Mouse (Mus musculus) neural tube, embryonic 15.5 days (tissue): ENCODE measurements at regions not wholly inside any gene's neighbourhood (a gene's known extent, or its start where the extent isn't known, plus 50 kb on each side); places are given as distances from the start of the nearest gene placed in this dataset.

Experiments used
- ATAC-seq: fragments of 200-750 bp; cut with Nextera tagmentation; 2 replicates; pipeline ENCODE4 v1.8.0; 2017; ENCODE audit warnings: mild to moderate bottlenecking, moderate TSS enrichment, moderate library complexity; ENCODE audit not compliant: low FRiP score
- H3K27ac ChIP-seq: fragments of 300-500 bp; sonication (generic); replicated peaks from 2 replicates; pipeline ENCODE4 v1.5.1; 2015; ENCODE audit warnings: mild to moderate bottlenecking, inconsistent platforms
- H3K27me3 ChIP-seq: fragments of 300-500 bp; sonication (generic); replicated peaks from 2 replicates; pipeline ENCODE4 v1.6.1; 2015; ENCODE audit warnings: inconsistent platforms
- H3K36me3 ChIP-seq: fragments of 300-500 bp; sonication (generic); 2 replicates; pipeline ENCODE4 v1.6.1; 2015; ENCODE audit warnings: inconsistent platforms
- H3K4me1 ChIP-seq: fragments of 300-500 bp; sonication (generic); 2 replicates; pipeline ENCODE4 v1.6.1; 2015; ENCODE audit warnings: inconsistent platforms
- H3K4me2 ChIP-seq: fragments of 300-500 bp; sonication (generic); 2 replicates; pipeline ENCODE4 v1.6.1; 2015; ENCODE audit warnings: inconsistent platforms, mild to moderate bottlenecking, moderate library complexity
- H3K4me3 ChIP-seq: fragments of 300-500 bp; sonication (generic); replicated peaks from 2 replicates; pipeline ENCODE4 v1.5.1; 2015; ENCODE audit warnings: mild to moderate bottlenecking, inconsistent platforms
- H3K9ac ChIP-seq: fragments of 300-500 bp; sonication (generic); replicated peaks from 2 replicates; pipeline ENCODE4 v1.6.1; 2015; ENCODE audit warnings: mild to moderate bottlenecking, inconsistent platforms
- H3K9me3 ChIP-seq: fragments of 300-500 bp; sonication (generic); replicated peaks from 2 replicates; pipeline ENCODE4 v1.6.1; 2016; ENCODE audit warnings: inconsistent platforms
- WGBS: fragments of 180-500 bp; shearing (Covaris S2); methylation state at CpG from one replicate; pipeline ENCODE4 v1.1.7; 2015; ENCODE audit warnings: mixed read lengths; 5-methylcytosine and 5-hydroxymethylcytosine counted together

DNA sequence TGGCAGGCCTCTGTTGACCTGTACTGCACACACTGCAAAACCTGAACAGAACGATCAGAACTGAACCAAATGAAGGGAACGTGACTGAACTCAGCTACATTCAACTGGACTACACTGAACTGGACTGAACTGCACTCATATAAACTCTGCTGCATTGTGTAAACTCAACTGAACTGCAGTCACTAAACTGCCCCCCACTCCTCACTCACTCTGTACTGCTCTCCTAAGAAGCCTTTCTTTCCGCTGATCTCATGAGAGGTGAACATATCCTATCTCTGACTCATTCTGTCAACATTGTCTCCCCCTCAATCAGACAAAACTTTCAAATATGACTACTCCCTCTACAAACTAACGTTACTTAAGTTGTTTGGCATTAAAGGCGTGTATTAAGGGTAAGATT lies 324.5 kb upstream of the Cdh9 start:
- Histone ChIP-seq H3K4me3 (no peak overlapping the region), H3K4me1 (no peaks in the 10 kb centered on the region), H3K4me2 (no peak overlapping the region), H3K36me3 (no peaks in the 10 kb centered on the region), H3K9ac (no peak overlapping the region), H3K27me3 (no peaks in the 10 kb centered on the region), H3K27ac (no peak overlapping the region), H3K9me3 (no peaks in the 10 kb centered on the region)
- ATAC-seq, result no peak
- WGBS, result 87% methylated on average over 5 of the region's 5 CpGs

DNA sequence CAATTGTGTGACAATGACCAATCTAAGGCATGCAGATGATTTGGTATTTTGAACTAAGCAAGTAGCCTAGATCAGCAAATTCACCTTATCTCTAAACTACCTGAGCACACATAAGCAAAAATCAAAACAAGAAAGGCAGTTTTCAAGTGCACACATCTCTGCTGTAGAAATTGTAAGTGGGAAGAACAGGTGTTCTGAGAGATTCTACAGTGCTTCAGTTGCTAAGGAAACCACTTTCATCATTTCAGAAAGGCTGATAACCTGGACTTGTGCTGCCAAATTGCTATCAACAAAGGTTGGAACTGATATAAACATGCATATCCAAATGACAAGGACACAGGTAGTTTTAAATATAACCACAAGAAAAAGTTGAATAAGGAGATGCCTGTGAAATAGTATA lies 322.4 kb upstream of the Cdh9 start:
- H3K4me2 ChIP-seq, result no peak overlapping the region
- no peaks in the 10 kb centered on the region for H3K9me3 ChIP-seq
- no peaks in the 10 kb centered on the region for H3K4me1 ChIP-seq
- H3K27me3 ChIP-seq, result no peaks in the 10 kb centered on the region
- H3K4me3 ChIP-seq, result no peak overlapping the region
- H3K9ac ChIP-seq, result no peak overlapping the region
- no peak for ATAC-seq
- H3K36me3 ChIP-seq, result no peaks in the 10 kb centered on the region
- H3K27ac ChIP-seq, result no peak overlapping the region

- WGBS, result 92% methylated on average over 1 of the region's 1 CpGs
- H3K4me1 ChIP-seq, result no peaks in the 10 kb centered on the region
- no peaks in the 10 kb centered on the region for H3K27me3 ChIP-seq
- no peak overlapping the region for H3K4me3 ChIP-seq
- no peak overlapping the region for H3K9ac ChIP-seq
- no peaks in the 10 kb centered on the region for H3K9me3 ChIP-seq
- no peaks in the 10 kb centered on the region for H3K36me3 ChIP-seq
- H3K27ac ChIP-seq, result no peak overlapping the region
- ATAC-seq, result no peak
- no peak overlapping the region for H3K4me2 ChIP-seq
Measured at GRCm38 (mm10) chr15:16411686-16412085, 316.9 kb upstream of the Cdh9 start.

GRCm38 (mm10) chr15:16417719-16418118 lies 310.8 kb upstream of the Cdh9 start:
- ATAC-seq, result no peak
- no peak overlapping the region for H3K27ac ChIP-seq
- H3K4me3 ChIP-seq, result no peak overlapping the region
- 75% methylated on average over 3 of the region's 3 CpGs for WGBS
- no peak overlapping the region for H3K4me2 ChIP-seq
- no peaks in the 10 kb centered on the region for H3K4me1 ChIP-seq
- no peaks in the 10 kb centered on the region for H3K36me3 ChIP-seq
- no peaks in the 10 kb centered on the region for H3K9me3 ChIP-seq
- no peak overlapping the region for H3K9ac ChIP-seq
- H3K27me3 ChIP-seq, result no peaks in the 10 kb centered on the region

DNA sequence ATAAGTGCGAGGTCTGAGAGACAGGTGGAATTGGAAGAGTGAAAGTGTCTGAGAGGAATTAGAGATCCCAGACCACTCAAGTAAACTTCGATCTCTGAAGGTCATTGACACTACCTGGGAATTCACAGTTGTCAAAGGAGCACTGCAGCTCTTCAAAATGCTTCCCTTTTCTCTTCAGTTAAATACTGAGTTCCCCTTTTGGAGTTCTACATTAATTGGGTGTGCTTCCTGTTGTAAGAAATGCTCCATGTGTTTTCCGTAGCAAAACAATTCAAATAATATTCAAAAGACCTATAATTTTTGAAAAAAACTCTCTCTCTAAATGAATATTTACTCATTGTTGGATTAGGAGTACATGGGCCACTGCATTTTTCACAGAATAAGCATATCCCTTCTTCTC lies 305.5 kb upstream of the Cdh9 start:
- no peak for ATAC-seq
- Histone ChIP-seq H3K4me2 (no peak overlapping the region), H3K4me1 (no peaks in the 10 kb centered on the region), H3K36me3 (no peaks in the 10 kb centered on the region), H3K9ac (no peak overlapping the region), H3K9me3 (no peaks in the 10 kb centered on the region), H3K4me3 (no peak overlapping the region), H3K27ac (no peak overlapping the region), H3K27me3 (no peaks in the 10 kb centered on the region)
- WGBS, result 88% methylated on average over 3 of the region's 3 CpGs

- H3K27me3 ChIP-seq, result no peaks in the 10 kb centered on the region
- H3K4me3 ChIP-seq, result no peak overlapping the region
- H3K9me3 ChIP-seq, result no peaks in the 10 kb centered on the region
- H3K27ac ChIP-seq, result no peak overlapping the region
- no peaks in the 10 kb centered on the region for H3K36me3 ChIP-seq
- H3K4me2 ChIP-seq, result no peak overlapping the region
- no peak overlapping the region for H3K9ac ChIP-seq
- H3K4me1 ChIP-seq, result no peaks in the 10 kb centered on the region
- no peak for ATAC-seq
Measured at GRCm38 (mm10) chr15:16446631-16447030, 281.9 kb upstream of the Cdh9 start.

DNA sequence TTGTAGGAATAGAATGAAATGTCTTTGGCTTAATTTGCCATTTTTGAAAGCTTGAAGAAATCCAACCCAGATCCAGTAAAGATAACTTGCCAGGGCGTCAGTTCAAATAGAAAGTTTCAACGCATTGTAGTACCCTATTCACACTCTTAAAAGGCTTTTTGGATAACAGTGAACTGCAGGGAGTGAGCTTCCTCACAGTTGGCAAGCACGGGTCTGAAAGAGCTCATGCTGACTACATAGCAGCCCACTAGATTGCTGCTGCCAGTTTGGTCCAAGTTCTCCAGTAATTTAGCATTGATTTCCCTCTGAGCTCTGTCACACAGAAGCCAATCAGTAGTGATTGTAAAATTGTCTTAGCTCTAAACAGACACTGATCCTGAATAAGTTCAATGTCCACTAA lies 237.3 kb upstream of the Cdh9 start:
- WGBS, result 4% methylated on average over 3 of the region's 3 CpGs
- no peak for ATAC-seq
- no peaks in the 10 kb centered on the region for H3K36me3 ChIP-seq

GRCm38 (mm10) chr15:16492871-16493270 lies 235.7 kb upstream of the Cdh9 start:
- H3K9me3 ChIP-seq, result no peaks in the 10 kb centered on the region
- H3K36me3 ChIP-seq, result no peaks in the 10 kb centered on the region
- no peak overlapping the region for H3K27ac ChIP-seq
- no peak overlapping the region for H3K9ac ChIP-seq
- H3K4me2 ChIP-seq, result no peak overlapping the region
- no peak for ATAC-seq
- no peaks in the 10 kb centered on the region for H3K4me1 ChIP-seq
- H3K4me3 ChIP-seq, result no peak overlapping the region
- no peaks in the 10 kb centered on the region for H3K27me3 ChIP-seq
- 61% methylated on average over 2 of the region's 2 CpGs for WGBS

More for the DNA sequence above, 237.3 kb upstream of the Cdh9 start:
- Histone ChIP-seq H3K4me3 (no peak overlapping the region), H3K4me1 (no peaks in the 10 kb centered on the region), H3K9me3 (no peaks in the 10 kb centered on the region), H3K27ac (no peak overlapping the region), H3K27me3 (no peaks in the 10 kb centered on the region), H3K4me2 (no peak overlapping the region), H3K9ac (no peak overlapping the region)

GRCm38 (mm10) chr15:16520556-16520955 lies 208.0 kb upstream of the Cdh9 start:
- ATAC-seq, result no peak
- WGBS, result 83% methylated on average over 4 of the region's 4 CpGs

GRCm38 (mm10) chr15:16532587-16532986 lies 196.0 kb upstream of the Cdh9 start:
- 85% methylated on average over 6 of the region's 6 CpGs for WGBS
- no peaks in the 10 kb centered on the region for H3K9me3 ChIP-seq
- H3K4me2 ChIP-seq, result no peak overlapping the region
- no peak overlapping the region for H3K9ac ChIP-seq
- no peaks in the 10 kb centered on the region for H3K27me3 ChIP-seq
- no peak overlapping the region for H3K27ac ChIP-seq
- no peak overlapping the region for H3K4me3 ChIP-seq
- H3K4me1 ChIP-seq, result no peaks in the 10 kb centered on the region
- no peaks in the 10 kb centered on the region for H3K36me3 ChIP-seq
- no peak for ATAC-seq

More at GRCm38 (mm10) chr15:16520556-16520955, 208.0 kb upstream of the Cdh9 start:
- Histone ChIP-seq H3K9me3 (no peaks in the 10 kb centered on the region), H3K4me3 (no peak overlapping the region), H3K27ac (no peak overlapping the region), H3K4me1 (no peaks in the 10 kb centered on the region), H3K36me3 (no peaks in the 10 kb centered on the region), H3K27me3 (no peaks in the 10 kb centered on the region), H3K9ac (no peak overlapping the region), H3K4me2 (no peak overlapping the region)

DNA sequence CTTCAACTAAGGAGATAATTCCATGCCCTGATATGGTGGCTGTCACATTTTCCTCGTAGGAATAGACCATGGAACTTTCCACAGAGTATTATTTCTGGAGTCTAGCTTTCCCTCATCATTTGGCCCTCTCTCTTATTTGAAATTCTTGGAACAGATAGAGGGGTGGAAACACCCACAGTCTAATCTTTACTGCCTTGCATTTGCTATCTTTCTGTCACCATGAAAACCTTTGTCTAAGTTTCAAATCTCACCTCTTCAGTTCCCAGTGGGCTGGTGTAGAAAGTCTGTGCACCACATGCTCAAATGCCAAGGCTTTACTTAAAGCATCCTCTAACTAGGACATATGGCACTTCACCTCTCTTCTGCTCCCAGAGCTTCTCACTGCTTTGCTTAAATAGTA lies 187.3 kb upstream of the Cdh9 start:
- Histone ChIP-seq H3K9me3 (no peaks in the 10 kb centered on the region), H3K27me3 (no peaks in the 10 kb centered on the region), H3K4me2 (no peak overlapping the region), H3K36me3 (no peaks in the 10 kb centered on the region), H3K9ac (no peak overlapping the region), H3K4me3 (no peak overlapping the region), H3K4me1 (no peaks in the 10 kb centered on the region), H3K27ac (no peak overlapping the region)
- 54% methylated on average over 1 of the region's 1 CpGs for WGBS
- no peak for ATAC-seq

DNA sequence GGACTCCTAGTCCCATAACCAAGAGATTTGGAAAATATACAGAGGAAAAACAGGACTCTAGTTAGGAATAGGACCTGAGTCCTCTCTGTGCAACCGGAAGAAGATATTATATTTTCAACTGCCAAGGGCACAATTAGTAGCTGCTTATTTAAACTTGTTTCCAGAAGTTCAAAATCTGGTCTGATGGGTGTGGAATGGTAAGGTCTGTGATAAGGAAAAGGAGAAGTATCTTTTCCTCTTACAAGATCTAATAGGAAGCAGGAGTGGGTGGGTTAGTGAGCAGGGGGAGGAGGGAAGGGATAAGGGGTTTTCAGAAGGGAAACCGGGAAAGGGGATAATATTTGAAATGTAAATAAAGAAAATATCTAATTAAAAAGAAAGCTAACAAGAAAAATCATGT lies 173.4 kb upstream of the Cdh9 start:
- no peak overlapping the region for H3K27ac ChIP-seq
- no peak overlapping the region for H3K4me3 ChIP-seq
- 93% methylated on average over 2 of the region's 2 CpGs for WGBS
- ATAC-seq, result no peak
- H3K4me1 ChIP-seq, result no peaks in the 10 kb centered on the region
- no peaks in the 10 kb centered on the region for H3K36me3 ChIP-seq
- no peak overlapping the region for H3K9ac ChIP-seq
- H3K9me3 ChIP-seq, result no peaks in the 10 kb centered on the region
- no peaks in the 10 kb centered on the region for H3K27me3 ChIP-seq
- no peak overlapping the region for H3K4me2 ChIP-seq

DNA sequence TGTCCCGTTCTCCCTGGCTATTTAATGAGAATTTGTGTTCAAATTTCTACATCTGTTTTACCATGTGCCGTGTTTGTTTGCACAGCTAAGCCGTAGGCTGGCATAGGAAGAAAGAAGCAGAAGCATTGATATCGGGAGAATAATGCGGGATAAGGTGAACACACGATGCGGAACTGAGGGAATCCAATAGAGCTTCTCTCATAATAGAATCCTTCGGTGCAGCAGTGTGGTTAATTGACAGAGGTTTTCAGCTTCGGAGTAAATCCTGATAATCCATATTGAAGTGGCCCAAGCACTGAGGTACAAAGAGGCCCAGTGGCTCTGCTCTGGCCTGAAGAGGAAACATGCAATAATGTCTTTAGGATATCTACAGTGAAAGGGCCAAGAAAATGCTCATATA lies 172.2 kb upstream of the Cdh9 start:
- H3K27me3 ChIP-seq, result no peaks in the 10 kb centered on the region
- no peaks in the 10 kb centered on the region for H3K36me3 ChIP-seq
- H3K4me1 ChIP-seq, result no peaks in the 10 kb centered on the region
- H3K9ac ChIP-seq, result no peak overlapping the region
- H3K27ac ChIP-seq, result no peak overlapping the region
- no peak overlapping the region for H3K4me2 ChIP-seq
- no peaks in the 10 kb centered on the region for H3K9me3 ChIP-seq
- 88% methylated on average over 9 of the region's 9 CpGs for WGBS
- no peak overlapping the region for H3K4me3 ChIP-seq
- no peak for ATAC-seq
